Mouse (Mus musculus): ENCODE measurements around the gene Kcne2. TPM values are rescaled to one million over a fixed set of nuclear protein-coding genes. Genes with fewer than 3 reads are reported as not detected.

The Kcne2 gene
- polyA plus RNA-seq, 1 experiment: not detected

DNA sequence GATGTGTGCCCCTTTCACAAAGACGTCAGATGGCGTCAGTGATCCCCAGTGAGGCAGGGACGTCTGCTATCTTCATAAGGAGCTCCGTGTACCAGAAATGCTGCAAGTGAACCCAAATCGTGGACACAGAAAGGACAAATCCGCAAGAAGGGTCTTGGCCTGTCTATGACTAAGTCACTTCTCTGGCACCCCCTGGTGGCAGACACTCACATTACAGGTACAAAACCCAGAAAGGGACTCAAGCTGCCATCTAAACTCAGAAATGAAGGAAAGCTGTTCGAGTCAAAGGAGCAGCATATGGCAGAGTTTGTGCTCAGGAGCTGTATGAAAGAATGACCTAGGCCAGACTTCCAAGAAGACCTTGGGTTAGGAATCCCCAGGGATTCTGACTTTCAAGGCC lies 5.6 kb upstream of the Kcne2 start:
- TF ChIP-seq POLR2A (IDR thresholded peaks at IDR 0.05; ENCODE audit: insufficient read depth, low read length) (no peak), CTCF (IDR thresholded peaks at IDR 0.05; ENCODE audit: low read depth, low read length) (peak; percentile 49)
- Histone ChIP-seq H3K9me3 (replicated peaks; ENCODE audit: control insufficient read depth, insufficient read depth, low read length, poor library complexity, severe bottlenecking) (peaks cover 5% of the 10 kb centered on the region), H3K9ac (ENCODE audit: low read depth, poor library complexity, severe bottlenecking) (no peak overlapping the region), H3K4me3 (ENCODE audit: low read depth, low read length) (no peak overlapping the region), H3K27ac (ENCODE audit: insufficient read depth, low read length) (no peak overlapping the region), H3K4me1 (ENCODE audit: control insufficient read depth, insufficient read depth, low read length) (no peaks in the 10 kb centered on the region), H3K36me3 (ENCODE audit: control insufficient read depth, insufficient read depth, low read length, poor library complexity, severe bottlenecking) (no peaks in the 10 kb centered on the region), H3K27me3 (ENCODE audit: control insufficient read depth, insufficient read depth, low read length, poor library complexity, severe bottlenecking) (no peaks in the 10 kb centered on the region)

DNA sequence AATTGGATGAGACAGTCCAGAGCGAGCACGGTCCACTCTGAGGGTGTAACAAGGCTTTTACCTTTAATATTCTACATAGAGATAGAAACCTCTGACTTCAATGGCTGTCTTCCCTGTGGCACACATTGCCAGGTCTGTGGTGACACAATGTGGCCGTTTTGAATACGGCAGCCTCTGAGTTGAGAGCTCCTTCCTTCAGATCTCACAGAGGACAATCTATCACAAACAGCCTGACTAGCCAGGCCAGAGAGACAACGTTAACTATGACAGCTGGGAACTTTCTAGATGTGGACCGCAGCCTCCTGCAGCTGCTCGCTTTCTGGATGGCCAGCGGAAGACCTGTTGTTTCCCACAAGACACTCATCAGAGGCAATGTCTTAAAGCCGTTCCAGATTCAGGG lies 3.4 kb upstream of the Kcne2 start:
- no peak overlapping the region for H3K9ac ChIP-seq (ENCODE audit: low read depth, poor library complexity, severe bottlenecking)
- no peak for TF ChIP-seq POLR2A (IDR thresholded peaks at IDR 0.05; ENCODE audit: insufficient read depth, low read length)
- TF ChIP-seq EP300 (IDR thresholded peaks at IDR 0.05; ENCODE audit: insufficient read depth, low read depth, low read length): no peak
- no peak for TF ChIP-seq CTCF (IDR thresholded peaks at IDR 0.05; ENCODE audit: low read depth, low read length)

DNA sequence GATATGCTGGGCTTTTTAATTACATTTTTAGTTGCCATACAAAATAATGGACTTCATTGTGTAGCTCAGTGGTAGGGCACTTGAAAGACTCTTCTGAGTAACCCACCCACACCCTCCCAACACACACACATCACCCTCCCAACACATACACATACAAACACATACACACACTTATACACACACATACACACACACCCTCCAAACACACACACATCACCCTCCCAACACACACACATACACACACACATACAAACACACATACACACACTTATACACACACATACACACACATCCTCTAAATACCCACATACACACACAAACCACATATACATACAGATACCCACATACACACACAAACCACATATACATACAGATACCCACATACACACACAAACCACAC lies 2.1 kb upstream of the Kcne2 start:
- Histone ChIP-seq H3K4me1 (ENCODE audit: control insufficient read depth, insufficient read depth, low read length) (no peaks in the 10 kb centered on the region), H3K4me3 (ENCODE audit: low read depth, low read length) (no peak overlapping the region)
- TF ChIP-seq EP300 (IDR thresholded peaks at IDR 0.05; ENCODE audit: insufficient read depth, low read depth, low read length) (no peak), POLR2A (IDR thresholded peaks at IDR 0.05; ENCODE audit: insufficient read depth, low read length) (no peak), CTCF (IDR thresholded peaks at IDR 0.05; ENCODE audit: low read depth, low read length) (no peak)

More for the DNA sequence above, 3.4 kb upstream of the Kcne2 start:
- no peaks in the 10 kb centered on the region for H3K27me3 ChIP-seq (ENCODE audit: control insufficient read depth, insufficient read depth, low read length, poor library complexity, severe bottlenecking)
- H3K27ac ChIP-seq (ENCODE audit: insufficient read depth, low read length): no peak overlapping the region
- no peak overlapping the region for H3K4me3 ChIP-seq (ENCODE audit: low read depth, low read length)
- H3K4me1 ChIP-seq (ENCODE audit: control insufficient read depth, insufficient read depth, low read length): no peaks in the 10 kb centered on the region
- peaks cover 5% of the 10 kb centered on the region for H3K9me3 ChIP-seq (replicated peaks; ENCODE audit: control insufficient read depth, insufficient read depth, low read length, poor library complexity, severe bottlenecking)
- no peaks in the 10 kb centered on the region for H3K36me3 ChIP-seq (ENCODE audit: control insufficient read depth, insufficient read depth, low read length, poor library complexity, severe bottlenecking)

DNA sequence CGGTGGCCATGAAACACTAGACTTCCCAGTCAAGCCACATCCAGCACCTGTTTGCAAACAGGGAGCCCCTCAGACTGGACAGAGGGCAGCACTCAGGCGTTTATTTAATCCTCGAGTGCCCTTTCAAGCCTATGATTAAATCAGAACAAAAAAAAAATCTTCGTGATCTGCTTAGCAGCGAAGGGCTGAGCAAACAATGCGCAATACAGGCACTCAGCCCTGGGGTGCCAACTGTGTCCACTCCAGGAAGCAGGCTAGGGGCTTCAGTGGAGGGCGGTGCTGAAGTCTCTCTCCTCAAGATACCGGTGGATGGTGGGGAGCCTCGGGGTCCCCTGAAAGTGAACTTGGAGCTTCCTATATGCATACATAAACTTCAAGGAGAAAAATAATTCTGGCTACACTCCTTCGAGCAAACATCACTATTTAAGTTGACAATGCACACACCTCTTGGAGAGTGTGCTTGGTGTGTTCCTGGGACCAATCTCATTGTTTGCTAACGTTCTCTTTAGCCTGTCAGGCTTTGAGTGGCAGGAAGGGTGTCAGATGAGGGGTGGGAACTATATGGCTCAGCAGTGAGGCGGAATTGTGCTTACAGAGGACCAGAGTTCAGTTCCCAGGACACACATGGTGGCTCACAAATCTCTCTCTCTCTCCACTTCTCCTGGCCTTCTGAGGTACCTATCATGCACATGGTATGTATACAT lies 2.2 kb downstream of the Kcne2 start:
- Histone ChIP-seq H3K36me3 (ENCODE audit: control insufficient read depth, insufficient read depth, low read length, poor library complexity, severe bottlenecking) (no peaks in the 10 kb centered on the region), H3K9me3 (replicated peaks; ENCODE audit: control insufficient read depth, insufficient read depth, low read length, poor library complexity, severe bottlenecking) (no peaks in the 10 kb centered on the region), H3K27me3 (ENCODE audit: control insufficient read depth, insufficient read depth, low read length, poor library complexity, severe bottlenecking) (no peaks in the 10 kb centered on the region), H3K27ac (ENCODE audit: insufficient read depth, low read length) (no peak overlapping the region), H3K4me3 (ENCODE audit: low read depth, low read length) (no peak overlapping the region), H3K9ac (ENCODE audit: low read depth, poor library complexity, severe bottlenecking) (no peak overlapping the region), H3K4me1 (ENCODE audit: control insufficient read depth, insufficient read depth, low read length) (no peaks in the 10 kb centered on the region)
- TF ChIP-seq POLR2A (IDR thresholded peaks at IDR 0.05; ENCODE audit: insufficient read depth, low read length) (no peak), EP300 (IDR thresholded peaks at IDR 0.05; ENCODE audit: insufficient read depth, low read depth, low read length) (no peak), CTCF (IDR thresholded peaks at IDR 0.05; ENCODE audit: low read depth, low read length) (no peak)

More for the DNA sequence above, 2.1 kb upstream of the Kcne2 start:
- H3K27me3 ChIP-seq (ENCODE audit: control insufficient read depth, insufficient read depth, low read length, poor library complexity, severe bottlenecking): no peaks in the 10 kb centered on the region
- H3K36me3 ChIP-seq (ENCODE audit: control insufficient read depth, insufficient read depth, low read length, poor library complexity, severe bottlenecking): no peaks in the 10 kb centered on the region
- no peak overlapping the region for H3K27ac ChIP-seq (ENCODE audit: insufficient read depth, low read length)
- H3K9me3 ChIP-seq (replicated peaks; ENCODE audit: control insufficient read depth, insufficient read depth, low read length, poor library complexity, severe bottlenecking): peaks cover 5% of the 10 kb centered on the region
- no peak overlapping the region for H3K9ac ChIP-seq (ENCODE audit: low read depth, poor library complexity, severe bottlenecking)

DNA sequence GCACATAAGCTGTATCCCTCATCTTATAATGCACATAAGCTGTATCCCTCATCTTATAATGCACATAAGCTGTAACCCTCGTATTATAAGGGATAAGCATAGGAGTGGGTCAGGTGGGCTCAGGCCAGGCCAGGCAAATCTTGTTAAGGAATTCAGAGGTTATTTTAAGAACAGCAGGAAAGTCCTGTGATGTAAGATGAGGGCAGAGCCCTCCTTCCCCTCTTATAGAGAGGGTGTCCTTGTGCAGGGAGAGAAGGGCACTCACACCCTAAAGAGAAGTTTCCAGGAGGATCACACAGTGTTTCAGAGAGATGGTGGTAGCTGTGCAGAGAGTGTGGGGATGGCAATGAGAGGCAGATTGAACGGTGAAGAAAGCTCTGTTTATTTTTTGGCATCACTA lies 3.1 kb downstream of the Kcne2 start:
- no peaks in the 10 kb centered on the region for H3K9me3 ChIP-seq (replicated peaks; ENCODE audit: control insufficient read depth, insufficient read depth, low read length, poor library complexity, severe bottlenecking)
- no peaks in the 10 kb centered on the region for H3K36me3 ChIP-seq (ENCODE audit: control insufficient read depth, insufficient read depth, low read length, poor library complexity, severe bottlenecking)
- no peak overlapping the region for H3K9ac ChIP-seq (ENCODE audit: low read depth, poor library complexity, severe bottlenecking)
- no peaks in the 10 kb centered on the region for H3K4me1 ChIP-seq (ENCODE audit: control insufficient read depth, insufficient read depth, low read length)
- TF ChIP-seq EP300 (IDR thresholded peaks at IDR 0.05; ENCODE audit: insufficient read depth, low read depth, low read length) (no peak), POLR2A (IDR thresholded peaks at IDR 0.05; ENCODE audit: insufficient read depth, low read length) (no peak), CTCF (IDR thresholded peaks at IDR 0.05; ENCODE audit: low read depth, low read length) (no peak)
- H3K4me3 ChIP-seq (ENCODE audit: low read depth, low read length): no peak overlapping the region
- no peaks in the 10 kb centered on the region for H3K27me3 ChIP-seq (ENCODE audit: control insufficient read depth, insufficient read depth, low read length, poor library complexity, severe bottlenecking)
- H3K27ac ChIP-seq (ENCODE audit: insufficient read depth, low read length): no peak overlapping the region

DNA sequence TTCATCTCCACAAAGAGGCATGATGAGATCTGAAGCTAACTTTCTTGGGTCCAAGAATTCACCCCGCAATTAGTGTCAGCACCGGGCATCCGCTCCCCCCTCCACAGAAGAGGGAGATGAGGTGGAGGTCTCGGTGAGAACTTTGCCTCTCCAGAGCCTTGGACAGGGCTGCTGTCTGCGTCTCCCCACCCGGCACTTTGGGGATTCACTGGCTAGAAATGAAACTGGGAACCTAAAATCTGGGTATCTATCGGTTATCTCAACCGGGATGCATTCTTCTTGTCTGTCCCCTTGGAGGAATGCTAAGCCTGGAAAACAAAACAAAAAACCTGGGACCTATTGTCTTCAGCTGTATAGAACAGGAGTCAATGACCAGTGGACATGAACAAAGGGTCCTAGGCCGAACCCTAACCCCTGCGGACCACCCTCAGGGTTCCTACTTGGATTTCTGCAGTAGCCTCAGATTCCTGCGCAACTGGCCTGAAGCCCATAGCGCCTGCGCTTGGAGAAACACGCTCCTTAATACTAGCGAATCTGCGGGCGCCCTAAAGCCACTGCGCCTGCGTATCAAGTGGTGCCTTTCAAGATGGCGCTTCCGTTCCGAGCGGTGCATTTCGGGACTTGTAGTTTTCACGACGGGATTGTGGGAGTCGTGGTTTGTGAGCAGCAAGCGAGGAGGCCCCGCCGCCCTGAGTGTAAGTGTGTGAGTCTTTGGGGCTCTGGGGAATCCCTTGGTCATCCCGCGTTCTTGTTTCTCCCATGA lies 8.6 kb downstream of the Kcne2 start, which contains the start of gene Smim11:
Smim11 (plus strand) TSS at position 638 of the 763 bp plus-strand sequence.
- H3K4me3 ChIP-seq (ENCODE audit: low read depth, low read length): peak within 1 kb of the TSS; percentile 87
- H3K9ac ChIP-seq (ENCODE audit: low read depth, poor library complexity, severe bottlenecking): peak within 1 kb of the TSS; percentile 63
- H3K27me3 ChIP-seq (ENCODE audit: control insufficient read depth, insufficient read depth, low read length, poor library complexity, severe bottlenecking): no peaks in the 10 kb centered on the region
- H3K27ac ChIP-seq (ENCODE audit: insufficient read depth, low read length): peak within 1 kb of the TSS; percentile 13; the same call in 1 of the 2 replicates
- H3K4me1 ChIP-seq (ENCODE audit: control insufficient read depth, insufficient read depth, low read length): peaks cover 3% of the 10 kb centered on the region
- TF ChIP-seq POLR2A (IDR thresholded peaks at IDR 0.05; ENCODE audit: insufficient read depth, low read length) (peak; percentile 55), CTCF (IDR thresholded peaks at IDR 0.05; ENCODE audit: low read depth, low read length) (no peak), EP300 (IDR thresholded peaks at IDR 0.05; ENCODE audit: insufficient read depth, low read depth, low read length) (no peak)
- no peaks in the 10 kb centered on the region for H3K9me3 ChIP-seq (replicated peaks; ENCODE audit: control insufficient read depth, insufficient read depth, low read length, poor library complexity, severe bottlenecking)
- no peaks in the 10 kb centered on the region for H3K36me3 ChIP-seq (ENCODE audit: control insufficient read depth, insufficient read depth, low read length, poor library complexity, severe bottlenecking)
